Mouse (Mus musculus): ENCODE results near the gene Hacl1. TPM values are rescaled to one million over a fixed set of nuclear protein-coding genes. Genes with fewer than 3 reads are reported as not detected.

Hacl1 gene
- total RNA-seq, 1 experiment from 2014 or later = 19.1 TPM

GRCm38 (mm10) chr14:31557784-31558183 lies 83.3 kb downstream of the Hacl1 start:
- no peak for ATAC-seq (ENCODE audit: extremely low read depth, insufficient number of reproducible peaks, low FRiP score, poor library complexity, severe bottlenecking)

DNA sequence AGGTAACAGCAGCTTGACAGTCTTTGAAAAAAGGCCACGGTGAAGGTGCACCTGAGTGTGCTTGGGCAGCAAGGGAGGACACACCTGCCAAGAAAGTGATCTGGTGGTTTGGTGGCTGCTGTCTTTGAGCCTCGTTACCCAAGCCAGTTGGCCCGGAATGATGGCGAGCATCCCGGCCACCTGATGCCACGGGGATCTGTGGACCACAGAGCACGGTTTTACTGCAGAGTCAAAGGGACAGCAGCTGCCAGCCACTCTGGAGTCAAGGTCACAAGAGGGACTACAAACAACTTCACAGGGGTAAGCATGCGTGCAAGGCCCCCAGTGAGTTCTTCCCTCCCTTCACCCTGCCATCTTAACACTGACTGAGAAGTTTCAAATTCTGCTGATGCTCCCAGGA lies 83.8 kb downstream of the Hacl1 start:
- ATAC-seq (ENCODE audit: extremely low read depth, insufficient number of reproducible peaks, low FRiP score, poor library complexity, severe bottlenecking) = no peak

DNA sequence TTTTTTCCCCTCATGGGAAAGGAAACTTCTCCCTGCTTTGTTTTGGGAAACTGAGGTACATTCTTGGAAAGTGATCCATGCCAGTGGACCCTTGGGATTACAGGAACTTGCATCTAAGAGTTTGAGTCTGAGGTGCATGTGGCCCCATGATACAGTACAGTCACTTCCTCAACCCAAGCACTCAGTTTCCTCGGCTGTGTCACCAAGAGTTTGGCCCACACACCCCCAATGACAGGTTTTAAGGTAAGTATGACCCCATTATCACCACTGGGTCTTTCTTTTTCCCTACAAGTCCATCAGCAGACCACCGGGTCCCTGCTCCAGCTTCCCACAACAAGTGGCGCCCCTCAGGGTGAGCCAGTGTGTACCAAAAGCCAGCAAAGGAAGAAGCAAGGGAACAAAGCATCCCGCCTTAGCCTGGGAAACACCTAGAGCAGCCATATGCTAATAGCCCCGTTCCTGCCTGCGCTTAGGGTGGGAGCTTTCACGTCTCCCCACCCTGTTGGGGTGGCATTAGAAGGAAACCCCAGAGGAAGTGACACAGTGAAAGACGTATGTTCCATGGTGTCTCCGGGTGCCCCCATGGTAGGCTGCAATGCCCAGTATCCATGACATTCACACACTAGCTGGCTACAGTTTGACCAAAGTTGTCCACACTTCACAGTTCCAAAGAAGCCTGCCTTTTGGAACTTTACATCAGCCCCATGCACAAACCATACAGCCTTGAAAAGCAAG lies 84.4 kb downstream of the Hacl1 start:
- ATAC-seq (ENCODE audit: extremely low read depth, insufficient number of reproducible peaks, low FRiP score, poor library complexity, severe bottlenecking) = no peak

GRCm38 (mm10) chr14:31555963-31556434 lies 85.1 kb downstream of the Hacl1 start:
- ATAC-seq (ENCODE audit: extremely low read depth, insufficient number of reproducible peaks, low FRiP score, poor library complexity, severe bottlenecking) = no peak

- ATAC-seq (ENCODE audit: extremely low read depth, insufficient number of reproducible peaks, low FRiP score, poor library complexity, severe bottlenecking) = no peak
These were observed 86.1 kb downstream of the Hacl1 start for GRCm38 (mm10) chr14:31555021-31555420.

Other genes starting within 250 kb of the Hacl1 start
- 110 and 118 TPM in 2 replicates for gene Sh3bp5, start 205.2 kb downstream of the Hacl1 start, total RNA-seq (2017)
- 24.8 and 29.2 TPM in 2 replicates for gene Eaf1, start 146.9 kb downstream of the Hacl1 start, total RNA-seq (2017)
- 40.3 and 49.4 TPM in 2 replicates for gene Mettl6, start 146.2 kb downstream of the Hacl1 start, total RNA-seq (2017)
- gene Colq, start 49.9 kb downstream of the Hacl1 start, total RNA-seq (2017) = 2.0 and 2.5 TPM in 2 replicates
- gene Gm49387, start 408 bp downstream of the Hacl1 start, total RNA-seq (2017) = not detected in 2 replicates
- 8.3 and 14.0 TPM in 2 replicates for gene Btd, start 258 bp downstream of the Hacl1 start, total RNA-seq (2017)
- 21.4 and 26.0 TPM in 2 replicates for gene Ankrd28, start 189.4 kb upstream of the Hacl1 start, total RNA-seq (2017)